Mouse (Mus musculus) megakaryocyte, embryonic 14.5 days (primary cell): ENCODE results near the gene Enpp5.

Source experiments
- FLI1 ChIP-seq: IDR thresholded peaks from 2 replicates; pipeline ENCODE4 v1.6.1; 2012; ENCODE audit warnings: low read length, inconsistent platforms, mixed read lengths
- GATA1 ChIP-seq: IDR thresholded peaks from 3 replicates; pipeline ENCODE4 v1.6.1; 2012; ENCODE audit warnings: mixed read lengths, low read length, inconsistent platforms, borderline replicate concordance

GRCm38 (mm10) chr17:44058145-44058544, 20.5 kb upstream of the Enpp5 start:
- TF ChIP-seq FLI1, result no peak
- no peak for TF ChIP-seq GATA1
